Mouse (Mus musculus) lung, postnatal 0 days (tissue): Measurements from ENCODE around the gene Med20.

Experiments
- CTCF ChIP-seq: IDR thresholded peaks from 2 replicates; pipeline ENCODE4 v1.5.1; 2016; ENCODE audit warnings: antibody characterized with exemption, mild to moderate bottlenecking
- EP300 ChIP-seq: IDR thresholded peaks from 2 replicates; pipeline ENCODE4 v1.6.1; 2016; ENCODE audit warnings: antibody characterized with exemption, mild to moderate bottlenecking, control low read depth

DNA sequence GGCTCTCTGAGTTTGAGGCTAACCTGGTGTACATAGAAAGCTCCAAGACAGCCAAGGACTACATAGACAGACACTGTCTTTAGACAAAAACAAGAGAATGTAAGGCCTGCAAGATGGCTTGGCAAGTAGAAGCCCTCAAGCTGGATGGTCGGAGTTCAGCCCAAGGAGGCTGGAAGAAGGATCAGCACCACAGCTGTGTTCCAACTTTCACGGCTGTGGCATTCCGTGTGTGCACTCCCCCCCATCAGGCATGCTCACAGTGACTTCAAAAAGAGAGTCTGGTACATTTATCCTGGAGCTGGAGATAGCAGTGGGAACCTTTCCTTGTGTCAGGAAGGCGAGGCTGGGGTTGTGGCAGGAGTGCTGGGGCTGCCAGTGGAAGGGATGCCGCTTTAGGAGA, 14.6 kb downstream of the Med20 start:
- TF ChIP-seq EP300 (no peak), CTCF (no peak)
